Mouse (Mus musculus) stomach, postnatal 0 days (tissue): ENCODE results near the gene Wdr70. TPM values are rescaled to one million over a fixed set of nuclear protein-coding genes. Genes with fewer than 3 reads are reported as not detected.

Experiments used
- ATAC-seq: fragments of 200-750 bp; cut with Nextera tagmentation; 2 replicates; pipeline ENCODE4 v1.8.0; 2017; ENCODE audit not compliant: low FRiP score, low TSS enrichment
- DNase-seq: peaks from one replicate; pipeline ENCODE4 v3.0.0-alpha.2; 2016; ENCODE audit warnings: low spot score
- H3K27ac ChIP-seq: fragments of 300-500 bp; sonication (generic); replicated peaks from 2 replicates; pipeline ENCODE4 v1.5.1; 2014; ENCODE audit warnings: mild to moderate bottlenecking, control low read depth
- H3K27me3 ChIP-seq: fragments of 300-500 bp; sonication (generic); 2 replicates; pipeline ENCODE4 v1.6.1; 2014; ENCODE audit warnings: low read length; ENCODE audit not compliant: control insufficient read depth, insufficient read depth
- H3K36me3 ChIP-seq: fragments of 300-500 bp; sonication (generic); 2 replicates; pipeline ENCODE4 v1.6.1; 2014; ENCODE audit warnings: low read length, mixed read lengths; ENCODE audit not compliant: control insufficient read depth, insufficient read depth
- H3K4me1 ChIP-seq: fragments of 300-500 bp; sonication (generic); replicated peaks from 2 replicates; pipeline ENCODE4 v1.6.1; 2014; ENCODE audit warnings: antibody characterized with exemption; ENCODE audit not compliant: control insufficient read depth, insufficient read depth
- H3K4me2 ChIP-seq: fragments of 300-500 bp; sonication (generic); replicated peaks from 2 replicates; pipeline ENCODE4 v1.6.1; 2014; ENCODE audit warnings: low read depth, mild to moderate bottlenecking, control low read depth, moderate library complexity
- H3K4me3 ChIP-seq: fragments of 300-500 bp; sonication (generic); 2 replicates; pipeline ENCODE4 v1.5.1; 2014; ENCODE audit warnings: low read depth, low read length, control low read depth
- H3K9ac ChIP-seq: fragments of 300-500 bp; sonication (generic); 2 replicates; pipeline ENCODE4 v1.6.1; 2014; ENCODE audit warnings: mild to moderate bottlenecking, low read length, control low read depth, mixed read lengths
- H3K9me3 ChIP-seq: fragments of 300-500 bp; sonication (generic); 2 replicates; pipeline ENCODE4 v1.6.1; 2016; ENCODE audit warnings: low read length; ENCODE audit not compliant: control insufficient read depth
- CTCF ChIP-seq: IDR thresholded peaks from 2 replicates; pipeline ENCODE4 v1.5.1; 2016; ENCODE audit warnings: antibody characterized with exemption, low read depth, mild to moderate bottlenecking, moderate library complexity
- EP300 ChIP-seq: optimal IDR thresholded peaks from 2 replicates; pipeline ENCODE3; 2016; ENCODE audit warnings: antibody characterized with exemption
- WGBS: fragments of 180-500 bp; shearing (Covaris S2); extraction: QIAGEN DNeasy Blood & Tissue Kit; methylation state at CpG from one replicate; pipeline ENCODE4 v1.1.7; 2014; 5-methylcytosine and 5-hydroxymethylcytosine counted together
- polyA plus RNA-seq: library from polyadenylated mRNA; unstranded; fragments of >200 nt; fragmentation: Nextera tagmentation; extraction: Ambion mirVana; gene quantifications from 2 replicates; pipeline ENCODE4 v1.2.1, GENCODE M21; 2015

The Wdr70 gene
- polyA plus RNA-seq, 1 experiment from 2014 or later, result 22.6 TPM

- no peak for DNase-seq
- no peaks in the 10 kb centered on the region for H3K9me3 ChIP-seq
- no peak for ATAC-seq
- no peak overlapping the region for H3K9ac ChIP-seq
- no peak overlapping the region for H3K4me2 ChIP-seq
- no peaks in the 10 kb centered on the region for H3K27me3 ChIP-seq
- no peak overlapping the region for H3K27ac ChIP-seq
- H3K36me3 ChIP-seq, result no peaks in the 10 kb centered on the region
- H3K4me3 ChIP-seq, result no peak overlapping the region
- no peaks in the 10 kb centered on the region for H3K4me1 ChIP-seq
- WGBS, result 82% methylated on average over 3 of the region's 3 CpGs
- TF ChIP-seq CTCF (no peak), EP300 (no peak)
These were observed 233.7 kb downstream of the Wdr70 start for GRCm38 (mm10) chr15:7865305-7865704.

- Histone ChIP-seq H3K4me2 (no peak overlapping the region), H3K4me3 (no peak overlapping the region), H3K27me3 (no peaks in the 10 kb centered on the region), H3K9ac (no peak overlapping the region), H3K9me3 (no peaks in the 10 kb centered on the region), H3K4me1 (no peaks in the 10 kb centered on the region), H3K36me3 (no peaks in the 10 kb centered on the region), H3K27ac (no peak overlapping the region)
- no peak for DNase-seq
- ATAC-seq, result no peak
- TF ChIP-seq EP300 (no peak), CTCF (no peak)
- 66% methylated on average over 5 of the region's 5 CpGs for WGBS
These were observed 235.7 kb downstream of the Wdr70 start for GRCm38 (mm10) chr15:7863328-7863727.

- Histone ChIP-seq H3K4me2 (no peak overlapping the region), H3K4me1 (no peaks in the 10 kb centered on the region), H3K9ac (no peak overlapping the region), H3K4me3 (no peak overlapping the region), H3K36me3 (no peaks in the 10 kb centered on the region), H3K9me3 (no peaks in the 10 kb centered on the region), H3K27ac (no peak overlapping the region), H3K27me3 (no peaks in the 10 kb centered on the region)
- TF ChIP-seq EP300 (no peak), CTCF (no peak)
- ATAC-seq (no peak), DNase-seq (no peak)
- 81% methylated on average over 5 of the region's 5 CpGs for WGBS
These were observed 236.1 kb downstream of the Wdr70 start for GRCm38 (mm10) chr15:7862890-7863289.

DNA sequence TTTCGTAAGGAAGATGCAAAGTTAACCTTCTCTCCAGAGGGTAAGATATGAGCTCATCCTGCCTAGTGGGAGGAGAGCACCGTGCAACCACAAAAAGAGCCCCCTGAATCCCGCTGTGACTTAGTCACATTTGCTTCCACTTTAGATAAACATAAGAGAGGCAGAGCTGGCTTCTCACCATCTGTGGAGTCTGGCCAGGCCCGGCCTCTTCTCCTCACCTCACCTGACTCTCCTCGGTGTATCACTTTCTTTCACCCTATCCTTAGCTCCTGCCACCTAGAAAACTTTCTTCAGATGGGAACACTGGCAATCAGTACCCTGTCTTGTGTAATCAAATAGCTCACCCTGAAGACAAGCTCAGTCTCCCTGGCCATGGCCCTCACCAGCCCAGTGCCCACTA lies 240.2 kb downstream of the Wdr70 start:
- ATAC-seq (no peak), DNase-seq (no peak)
- Histone ChIP-seq H3K4me1 (no peaks in the 10 kb centered on the region), H3K36me3 (no peaks in the 10 kb centered on the region), H3K27me3 (no peaks in the 10 kb centered on the region), H3K4me2 (no peak overlapping the region), H3K27ac (no peak overlapping the region), H3K9ac (no peak overlapping the region), H3K4me3 (no peak overlapping the region), H3K9me3 (no peaks in the 10 kb centered on the region)
- WGBS, result 72% methylated on average over 5 of the region's 5 CpGs
- TF ChIP-seq EP300, result no peak
- no peak for TF ChIP-seq CTCF

DNA sequence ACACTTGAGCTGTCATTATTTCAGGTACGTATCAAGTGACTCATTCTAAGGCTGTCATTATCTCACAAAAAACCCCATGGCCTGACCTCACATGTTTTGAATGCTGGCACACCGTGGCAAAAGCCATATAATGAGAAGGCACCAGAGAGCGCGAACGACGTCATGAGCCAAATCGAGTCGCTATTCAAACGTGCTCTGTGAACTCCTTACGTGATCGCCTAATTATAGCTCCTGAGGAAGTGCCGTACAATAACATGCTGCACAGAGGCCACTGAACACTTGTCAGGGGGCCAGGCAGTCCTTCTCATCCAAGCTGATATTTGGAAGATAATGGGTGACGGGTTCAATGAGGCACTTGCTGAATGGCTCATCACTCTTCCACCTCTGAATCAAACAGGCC lies 241.6 kb downstream of the Wdr70 start:
- DNase-seq (no peak), ATAC-seq (no peak)
- no peaks in the 10 kb centered on the region for H3K9me3 ChIP-seq
- WGBS, result 77% methylated on average over 13 of the region's 13 CpGs
- H3K27me3 ChIP-seq, result no peaks in the 10 kb centered on the region
- no peak for TF ChIP-seq EP300
- no peak for TF ChIP-seq CTCF
- no peaks in the 10 kb centered on the region for H3K36me3 ChIP-seq
- no peak overlapping the region for H3K9ac ChIP-seq
- no peak overlapping the region for H3K27ac ChIP-seq
- no peak overlapping the region for H3K4me2 ChIP-seq
- no peak overlapping the region for H3K4me3 ChIP-seq
- H3K4me1 ChIP-seq, result no peaks in the 10 kb centered on the region

- Histone ChIP-seq H3K4me1 (no peaks in the 10 kb centered on the region), H3K36me3 (no peaks in the 10 kb centered on the region), H3K4me3 (no peak overlapping the region), H3K27me3 (no peaks in the 10 kb centered on the region), H3K27ac (no peak overlapping the region), H3K9me3 (no peaks in the 10 kb centered on the region), H3K9ac (no peak overlapping the region), H3K4me2 (no peak overlapping the region)
- no peak for TF ChIP-seq CTCF
- no peak for TF ChIP-seq EP300
- 88% methylated on average over 4 of the region's 4 CpGs for WGBS
- no peak for DNase-seq
- ATAC-seq, result no peak
These were observed 256.6 kb downstream of the Wdr70 start for GRCm38 (mm10) chr15:7842398-7842797.
